Mouse (Mus musculus): ENCODE results near the gene Acox2. TPM values are rescaled to one million over a fixed set of nuclear protein-coding genes. Genes with fewer than 3 reads are reported as not detected.
A peak's percentile ranks its signal among the peaks of the same experiment; 100 is the strongest.
"Not testable (repeated sequence)": the region's sequence is repeated elsewhere in the genome, so short reads cannot be mapped to it uniquely, and the experiment has no call there.

Acox2 gene
- polyA plus RNA-seq (2015; fragmentation: Nextera tagmentation; extraction: Ambion mirVana) = 0.09 and 0.23 TPM in 2 replicates

GRCm38 (mm10) chr14:8259166-8259565 is at the start of gene Acox2:
Gene Acox2, minus strand, starts transcription at chr14:8259353.
- Histone ChIP-seq H3K36me3 (ENCODE audit: control insufficient read depth, insufficient read depth, low read length) (no peaks in the 10 kb centered on the region), H3K9ac (ENCODE audit: low read depth, low read length) (no peak within 1 kb of the TSS), H3K27ac (ENCODE audit: low read depth, low read length) (no peak within 1 kb of the TSS), H3K4me1 (ENCODE audit: control insufficient read depth, insufficient read depth, low read depth, low read length) (no peaks in the 10 kb centered on the region), H3K9me3 (ENCODE audit: control insufficient read depth, low read length) (no peaks in the 10 kb centered on the region), H3K4me3 (ENCODE audit: low read length) (no peak within 1 kb of the TSS), H3K27me3 (replicated peaks; ENCODE audit: control insufficient read depth, insufficient read depth, low read length) (no peaks in the 10 kb centered on the region), H3K4me2 (ENCODE audit: low read length) (no peak within 1 kb of the TSS)
- WGBS = 90% methylated on average over 3 of the region's 3 CpGs
- ATAC-seq = no peak

- Histone ChIP-seq H3K4me2 (ENCODE audit: low read length) (no peak overlapping the region), H3K4me1 (ENCODE audit: control insufficient read depth, insufficient read depth, low read depth, low read length) (no peaks in the 10 kb centered on the region; the same call in 1 of the 2 replicates), H3K27ac (ENCODE audit: low read depth, low read length) (no peak overlapping the region), H3K4me3 (ENCODE audit: low read length) (no peak overlapping the region), H3K36me3 (ENCODE audit: control insufficient read depth, insufficient read depth, low read length) (no peaks in the 10 kb centered on the region), H3K27me3 (replicated peaks; ENCODE audit: control insufficient read depth, insufficient read depth, low read length) (no peaks in the 10 kb centered on the region), H3K9ac (ENCODE audit: low read depth, low read length) (no peak overlapping the region), H3K9me3 (ENCODE audit: control insufficient read depth, low read length) (no peaks in the 10 kb centered on the region)
- ATAC-seq = no peak
- WGBS = 71% methylated on average over 3 of the region's 3 CpGs
Measured at GRCm38 (mm10) chr14:8308650-8309049, 49.5 kb upstream of the Acox2 start.

- Histone ChIP-seq H3K27ac (ENCODE audit: low read depth, low read length) (no peak overlapping the region), H3K36me3 (ENCODE audit: control insufficient read depth, insufficient read depth, low read length) (no peaks in the 10 kb centered on the region), H3K9ac (ENCODE audit: low read depth, low read length) (no peak overlapping the region), H3K4me2 (ENCODE audit: low read length) (no peak overlapping the region), H3K4me3 (ENCODE audit: low read length) (no peak overlapping the region), H3K9me3 (ENCODE audit: control insufficient read depth, low read length) (no peaks in the 10 kb centered on the region), H3K27me3 (replicated peaks; ENCODE audit: control insufficient read depth, insufficient read depth, low read length) (no peaks in the 10 kb centered on the region), H3K4me1 (ENCODE audit: control insufficient read depth, insufficient read depth, low read depth, low read length) (no peaks in the 10 kb centered on the region; the same call in 1 of the 2 replicates)
- WGBS = 87% methylated on average over 6 of the region's 6 CpGs
- ATAC-seq = no peak
Measured at GRCm38 (mm10) chr14:8306884-8307283, 47.7 kb upstream of the Acox2 start.

- Histone ChIP-seq H3K9ac (ENCODE audit: low read depth, low read length) (no peak overlapping the region), H3K4me3 (ENCODE audit: low read length) (no peak overlapping the region), H3K4me1 (ENCODE audit: control insufficient read depth, insufficient read depth, low read depth, low read length) (no peaks in the 10 kb centered on the region; the same call in 1 of the 2 replicates), H3K36me3 (ENCODE audit: control insufficient read depth, insufficient read depth, low read length) (no peaks in the 10 kb centered on the region), H3K4me2 (ENCODE audit: low read length) (no peak overlapping the region), H3K27me3 (replicated peaks; ENCODE audit: control insufficient read depth, insufficient read depth, low read length) (no peaks in the 10 kb centered on the region), H3K9me3 (ENCODE audit: control insufficient read depth, low read length) (no peaks in the 10 kb centered on the region), H3K27ac (ENCODE audit: low read depth, low read length) (no peak overlapping the region)
- no peak for ATAC-seq
- 66% methylated on average over 3 of the region's 3 CpGs for WGBS
Measured at GRCm38 (mm10) chr14:8305014-8305413, 45.9 kb upstream of the Acox2 start.

DNA sequence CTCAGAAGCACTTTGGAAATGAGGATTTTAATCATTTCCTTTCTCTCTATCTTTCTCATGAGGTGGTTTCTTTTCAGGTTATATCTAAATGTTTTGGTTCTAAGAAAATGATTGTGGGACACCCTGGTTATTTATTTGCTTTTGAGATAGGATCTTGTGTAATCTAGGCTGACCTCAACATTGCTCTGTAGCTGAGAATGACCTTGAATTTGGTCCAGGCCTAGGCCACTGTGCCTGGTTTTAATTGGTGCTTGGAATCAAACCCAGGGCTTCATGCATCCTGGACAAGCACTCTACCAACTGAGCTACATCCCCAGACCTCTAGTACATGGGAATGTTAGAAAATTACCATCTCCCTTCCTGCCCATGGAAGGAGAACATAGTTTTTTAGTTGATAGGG is 44.9 kb upstream of the Acox2 start:
- Histone ChIP-seq H3K9ac (ENCODE audit: low read depth, low read length) (no peak overlapping the region), H3K4me2 (ENCODE audit: low read length) (no peak overlapping the region), H3K27me3 (replicated peaks; ENCODE audit: control insufficient read depth, insufficient read depth, low read length) (no peaks in the 10 kb centered on the region), H3K27ac (ENCODE audit: low read depth, low read length) (no peak overlapping the region), H3K4me3 (ENCODE audit: low read length) (no peak overlapping the region), H3K4me1 (ENCODE audit: control insufficient read depth, insufficient read depth, low read depth, low read length) (no peaks in the 10 kb centered on the region), H3K9me3 (ENCODE audit: control insufficient read depth, low read length) (no peaks in the 10 kb centered on the region), H3K36me3 (ENCODE audit: control insufficient read depth, insufficient read depth, low read length) (no peaks in the 10 kb centered on the region)
- no peak for ATAC-seq

DNA sequence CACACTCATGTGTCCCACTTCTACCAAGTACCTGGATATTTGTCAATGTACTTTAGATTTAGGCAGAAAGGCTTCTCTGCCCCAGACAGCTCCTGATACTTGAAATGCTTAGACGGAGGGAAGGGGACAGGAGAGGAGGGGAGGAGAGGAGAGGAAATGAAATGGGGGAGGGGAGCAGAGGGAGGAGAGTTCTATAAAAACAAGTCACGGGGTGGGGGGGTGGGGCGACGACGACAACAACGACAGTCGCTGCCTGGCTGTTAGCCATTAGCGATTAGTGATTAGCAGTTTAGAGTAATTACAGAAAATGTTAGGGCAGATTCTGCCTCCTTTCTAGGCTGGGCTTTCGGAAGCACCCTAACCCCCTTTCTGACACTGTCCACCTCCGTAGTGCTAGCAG is 43.5 kb upstream of the Acox2 start:
- Histone ChIP-seq H3K9ac (ENCODE audit: low read depth, low read length) (no peak overlapping the region), H3K9me3 (ENCODE audit: control insufficient read depth, low read length) (no peaks in the 10 kb centered on the region), H3K4me2 (ENCODE audit: low read length) (no peak overlapping the region), H3K27ac (ENCODE audit: low read depth, low read length) (no peak overlapping the region), H3K27me3 (replicated peaks; ENCODE audit: control insufficient read depth, insufficient read depth, low read length) (no peaks in the 10 kb centered on the region; the same call in 1 of the 2 replicates), H3K36me3 (ENCODE audit: control insufficient read depth, insufficient read depth, low read length) (no peaks in the 10 kb centered on the region), H3K4me3 (ENCODE audit: low read length) (no peak overlapping the region), H3K4me1 (ENCODE audit: control insufficient read depth, insufficient read depth, low read depth, low read length) (no peaks in the 10 kb centered on the region)
- WGBS = 23% methylated on average over 10 of the region's 10 CpGs
- no peak for ATAC-seq

- H3K27ac ChIP-seq (ENCODE audit: low read depth, low read length) = no peak overlapping the region
- H3K36me3 ChIP-seq (ENCODE audit: control insufficient read depth, insufficient read depth, low read length) = no peaks in the 10 kb centered on the region
- 31% methylated on average over 8 of the region's 8 CpGs for WGBS
- H3K4me3 ChIP-seq (ENCODE audit: low read length) = no peak overlapping the region
- no peaks in the 10 kb centered on the region for H3K9me3 ChIP-seq (ENCODE audit: control insufficient read depth, low read length)
- no peaks in the 10 kb centered on the region; the same call in 1 of the 2 replicates for H3K27me3 ChIP-seq (replicated peaks; ENCODE audit: control insufficient read depth, insufficient read depth, low read length)
- no peak overlapping the region for H3K4me2 ChIP-seq (ENCODE audit: low read length)
- no peaks in the 10 kb centered on the region for H3K4me1 ChIP-seq (ENCODE audit: control insufficient read depth, insufficient read depth, low read depth, low read length)
- ATAC-seq = no peak
- H3K9ac ChIP-seq (ENCODE audit: low read depth, low read length) = no peak overlapping the region
Measured at GRCm38 (mm10) chr14:8300281-8300680, 41.1 kb upstream of the Acox2 start.

GRCm38 (mm10) chr14:8297889-8298293 is 38.7 kb upstream of the Acox2 start:
- Histone ChIP-seq H3K27ac (ENCODE audit: low read depth, low read length) (no peak overlapping the region), H3K4me2 (ENCODE audit: low read length) (no peak overlapping the region), H3K9ac (ENCODE audit: low read depth, low read length) (no peak overlapping the region), H3K9me3 (ENCODE audit: control insufficient read depth, low read length) (no peaks in the 10 kb centered on the region), H3K27me3 (replicated peaks; ENCODE audit: control insufficient read depth, insufficient read depth, low read length) (no peaks in the 10 kb centered on the region; the same call in 1 of the 2 replicates), H3K4me3 (ENCODE audit: low read length) (no peak overlapping the region), H3K4me1 (ENCODE audit: control insufficient read depth, insufficient read depth, low read depth, low read length) (no peaks in the 10 kb centered on the region), H3K36me3 (ENCODE audit: control insufficient read depth, insufficient read depth, low read length) (no peaks in the 10 kb centered on the region)
- ATAC-seq = no peak
- WGBS = 80% methylated on average over 5 of the region's 5 CpGs

GRCm38 (mm10) chr14:8294257-8294656 is 35.1 kb upstream of the Acox2 start:
- Histone ChIP-seq H3K27ac (ENCODE audit: low read depth, low read length) (no peak overlapping the region), H3K9me3 (ENCODE audit: control insufficient read depth, low read length) (peaks cover 5% of the 10 kb centered on the region)
- WGBS = 97% methylated on average over 1 of the region's 1 CpGs

GRCm38 (mm10) chr14:8286595-8286994 is 27.4 kb upstream of the Acox2 start:
- H3K27me3 ChIP-seq (replicated peaks; ENCODE audit: control insufficient read depth, insufficient read depth, low read length); H3K4me2 ChIP-seq (ENCODE audit: low read length); H3K4me1 ChIP-seq (ENCODE audit: control insufficient read depth, insufficient read depth, low read depth, low read length); H3K27ac ChIP-seq (ENCODE audit: low read depth, low read length); H3K9me3 ChIP-seq (ENCODE audit: control insufficient read depth, low read length); H3K4me3 ChIP-seq (ENCODE audit: low read length); H3K36me3 ChIP-seq (ENCODE audit: control insufficient read depth, insufficient read depth, low read length); H3K9ac ChIP-seq (ENCODE audit: low read depth, low read length): not testable (repeated sequence)
- WGBS = 83% methylated on average over 5 of the region's 5 CpGs
- peak; percentile 58; the same call in 1 of the 2 replicates for ATAC-seq

More at GRCm38 (mm10) chr14:8294257-8294656, 35.1 kb upstream of the Acox2 start:
- Histone ChIP-seq H3K36me3 (ENCODE audit: control insufficient read depth, insufficient read depth, low read length) (no peaks in the 10 kb centered on the region), H3K4me2 (ENCODE audit: low read length) (no peak overlapping the region), H3K27me3 (replicated peaks; ENCODE audit: control insufficient read depth, insufficient read depth, low read length) (no peaks in the 10 kb centered on the region; the same call in 1 of the 2 replicates), H3K4me3 (ENCODE audit: low read length) (no peak overlapping the region), H3K4me1 (ENCODE audit: control insufficient read depth, insufficient read depth, low read depth, low read length) (no peaks in the 10 kb centered on the region), H3K9ac (ENCODE audit: low read depth, low read length) (no peak overlapping the region)
- ATAC-seq = no peak
